Mouse (Mus musculus) thymus, postnatal 36 days (tissue): Measurements from ENCODE around the gene Zdhhc21.

Experiments
- DNase-seq, 2 experiments: peaks; one replicate each; pipeline ENCODE4 v3.0.0; 2022; ENCODE audit warnings: mixed read lengths in 2 of 2

Zdhhc21 gene

DNA sequence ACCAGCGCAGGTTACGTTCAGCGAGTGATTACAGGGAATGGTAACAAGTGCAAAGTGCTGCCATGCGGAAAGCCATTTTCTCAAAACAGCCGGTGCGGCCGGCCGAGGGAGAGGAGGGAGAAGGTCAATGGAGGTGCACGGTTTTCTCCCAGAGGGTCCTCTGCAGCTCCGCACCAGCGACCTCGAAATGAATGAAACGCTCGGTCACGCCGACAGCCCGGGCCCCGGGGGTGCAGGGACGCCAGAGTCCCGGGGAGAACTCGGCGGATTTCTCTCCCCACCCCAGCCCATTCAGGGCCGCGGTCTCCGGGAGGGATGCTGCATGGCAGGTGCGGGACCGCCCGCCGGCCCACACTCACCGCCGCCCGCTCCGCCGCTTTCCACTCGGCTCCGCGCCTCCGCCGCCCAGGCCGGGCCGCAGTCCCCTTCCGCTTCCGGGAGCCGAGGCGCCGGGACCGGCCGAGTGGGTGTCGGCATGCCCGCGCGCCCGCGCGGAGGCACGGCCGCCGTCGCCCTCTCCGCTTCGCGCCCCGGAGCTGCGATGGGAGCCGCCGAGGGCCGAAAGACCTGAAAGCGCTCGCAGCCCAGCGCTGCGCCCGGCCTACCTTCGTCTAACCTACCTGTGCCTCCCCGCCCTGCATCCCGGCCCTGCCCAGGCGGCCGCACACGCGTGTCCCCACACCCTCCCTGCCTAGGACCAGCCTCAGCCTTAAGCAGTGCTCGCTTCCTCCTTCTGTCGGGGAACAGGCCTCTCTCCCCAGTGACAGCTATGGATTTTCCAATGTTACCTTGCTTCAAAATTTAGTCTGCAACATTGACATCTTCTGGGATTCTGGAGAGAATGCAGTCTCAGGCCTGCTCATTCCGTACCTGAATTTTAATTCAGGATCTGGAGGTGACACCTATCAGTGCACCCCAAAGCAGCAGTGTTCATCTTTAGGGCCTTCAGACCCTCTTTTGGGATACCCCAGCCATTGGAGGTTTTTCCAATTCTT lies at the start of gene Zdhhc21:
TSS of gene Zdhhc21 (minus strand) at position 828 of the 995 bp plus-strand sequence.
- peak; percentile 81 to 84 for DNase-seq

DNA sequence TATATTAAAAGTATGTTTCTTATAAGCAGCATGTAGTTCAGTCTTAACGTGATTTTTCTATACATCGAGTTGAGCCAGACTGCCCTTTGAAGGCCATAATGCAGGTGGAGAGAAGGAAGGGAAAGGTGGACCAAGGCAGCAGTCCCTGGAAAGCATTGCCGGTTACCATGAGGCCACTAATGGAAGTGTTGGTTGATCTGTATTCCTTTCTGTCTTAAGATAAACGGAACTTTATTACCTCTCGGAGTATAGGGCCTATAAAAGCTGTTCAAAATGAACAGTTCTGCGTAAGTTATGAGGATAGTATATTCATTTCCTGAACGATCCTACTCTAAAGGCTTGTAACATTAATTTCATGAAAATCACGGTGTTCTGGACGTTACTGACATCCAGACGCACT lies 35.5 kb upstream of the Zdhhc21 start:
- no peak for DNase-seq

DNA sequence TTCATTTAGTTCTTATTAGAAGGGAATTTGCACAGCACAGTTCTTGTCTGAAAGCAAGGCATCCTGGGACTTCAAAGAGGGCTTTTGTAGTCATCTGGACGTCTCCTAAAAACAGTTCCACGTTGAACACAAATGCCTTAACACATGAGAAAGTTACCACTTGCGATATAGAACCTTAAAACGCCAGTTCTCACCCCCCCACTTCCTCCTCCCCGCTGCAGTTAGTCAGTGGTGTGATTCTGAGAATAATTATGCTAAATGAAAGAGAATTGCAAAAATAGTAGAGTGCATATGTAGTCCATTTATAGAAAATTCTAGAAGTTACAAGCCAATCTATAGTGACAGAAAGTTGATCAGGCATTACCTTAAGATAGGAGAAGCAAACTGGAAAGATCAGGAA lies 32.5 kb upstream of the Zdhhc21 start:
- DNase-seq, result no peak

DNA sequence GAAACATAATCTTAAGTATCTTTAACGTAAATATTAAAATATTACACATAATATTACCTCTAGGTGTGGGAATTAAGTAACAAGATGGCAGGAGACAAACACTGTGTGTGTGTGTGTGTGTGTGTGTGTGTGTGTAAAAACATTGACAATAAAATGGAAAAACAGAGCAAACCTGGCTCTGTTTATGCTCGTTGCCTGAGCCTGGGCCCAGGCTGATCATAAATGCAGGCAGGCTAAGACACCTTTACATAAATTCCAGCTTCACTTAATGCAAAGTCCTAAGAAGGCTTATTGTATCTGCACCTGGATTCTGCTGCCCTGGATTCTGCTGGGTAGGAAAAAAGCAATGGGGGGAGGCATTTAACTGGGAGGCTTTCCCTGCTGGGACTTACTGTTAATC lies 31.8 kb upstream of the Zdhhc21 start:
- no peak for DNase-seq

DNA sequence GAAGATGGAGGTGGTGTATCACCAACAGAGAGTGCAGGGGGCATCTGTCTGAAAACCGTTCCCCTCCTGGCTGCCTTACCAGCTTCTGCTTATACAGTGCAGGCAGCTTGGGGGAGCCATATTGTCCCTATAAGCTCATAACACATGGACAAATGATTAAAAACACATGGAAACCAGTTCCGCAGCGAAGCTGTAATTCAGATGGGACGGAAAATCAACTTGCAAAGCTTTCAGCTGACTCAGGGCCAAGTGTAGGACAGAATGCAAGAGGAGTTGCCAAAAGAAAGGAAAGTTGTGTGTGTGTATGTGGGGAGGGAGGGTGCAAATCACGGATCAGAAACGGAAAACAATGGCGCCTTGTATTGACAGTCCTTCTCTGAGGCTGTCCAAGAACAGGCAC lies 31.3 kb upstream of the Zdhhc21 start:
- DNase-seq, result no peak

DNA sequence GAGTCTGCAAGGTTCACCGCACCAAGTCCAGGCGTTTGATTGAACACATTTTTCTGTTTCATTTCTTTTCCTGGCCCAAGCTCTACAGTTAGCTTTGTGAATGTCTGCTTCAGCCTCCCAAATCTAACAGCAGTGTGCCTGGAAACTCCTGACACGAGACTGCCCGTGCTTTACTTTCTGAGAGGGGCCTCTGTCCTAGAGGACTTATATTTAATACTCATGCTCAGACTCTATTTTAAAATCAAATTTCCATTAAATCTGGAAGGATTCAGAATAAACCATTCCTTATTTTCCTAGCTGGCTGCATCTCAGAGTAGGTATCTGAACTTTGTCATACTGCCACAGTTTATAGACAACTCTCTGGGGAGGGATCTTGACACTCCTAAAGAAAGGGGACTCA lies 30.8 kb upstream of the Zdhhc21 start:
- DNase-seq, result no peak

DNA sequence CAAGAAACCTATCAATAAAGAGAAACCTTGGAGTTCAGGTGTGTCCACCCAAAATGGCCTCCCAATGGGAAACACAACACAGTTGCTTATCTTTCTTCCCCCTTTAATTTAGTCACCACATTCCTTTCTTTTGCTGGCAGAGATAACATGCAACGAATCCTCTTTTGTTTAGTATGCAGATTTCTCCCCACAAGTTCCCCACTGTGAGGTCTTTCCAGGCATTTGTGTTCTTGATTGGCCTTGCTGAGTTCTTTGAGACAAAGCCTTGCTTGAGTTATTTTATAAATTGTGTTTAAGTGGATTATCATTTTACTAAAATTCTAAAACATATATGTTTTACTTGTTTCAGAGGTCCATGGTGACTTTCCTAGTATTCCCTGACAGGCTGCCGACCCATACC lies 26.4 kb upstream of the Zdhhc21 start:
- DNase-seq, result no peak

DNA sequence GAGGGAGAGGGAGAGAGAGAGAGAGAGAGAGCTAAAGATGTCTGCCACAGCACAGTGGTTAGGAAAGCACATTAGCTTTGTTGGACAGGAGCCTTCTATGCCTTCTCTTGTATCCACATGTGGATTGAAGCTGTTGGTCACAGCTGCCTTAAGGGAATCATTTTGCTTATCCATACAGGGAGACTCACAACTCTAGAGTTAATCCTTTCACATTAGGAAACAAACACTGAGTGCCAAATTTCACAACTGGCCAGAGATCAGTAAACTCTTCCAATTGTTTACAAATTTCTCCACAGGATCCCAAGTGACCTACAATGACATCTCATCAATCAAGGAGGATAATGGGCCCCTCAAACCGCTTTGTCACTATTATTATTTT lies 25.8 kb upstream of the Zdhhc21 start:
- no peak for DNase-seq

DNA sequence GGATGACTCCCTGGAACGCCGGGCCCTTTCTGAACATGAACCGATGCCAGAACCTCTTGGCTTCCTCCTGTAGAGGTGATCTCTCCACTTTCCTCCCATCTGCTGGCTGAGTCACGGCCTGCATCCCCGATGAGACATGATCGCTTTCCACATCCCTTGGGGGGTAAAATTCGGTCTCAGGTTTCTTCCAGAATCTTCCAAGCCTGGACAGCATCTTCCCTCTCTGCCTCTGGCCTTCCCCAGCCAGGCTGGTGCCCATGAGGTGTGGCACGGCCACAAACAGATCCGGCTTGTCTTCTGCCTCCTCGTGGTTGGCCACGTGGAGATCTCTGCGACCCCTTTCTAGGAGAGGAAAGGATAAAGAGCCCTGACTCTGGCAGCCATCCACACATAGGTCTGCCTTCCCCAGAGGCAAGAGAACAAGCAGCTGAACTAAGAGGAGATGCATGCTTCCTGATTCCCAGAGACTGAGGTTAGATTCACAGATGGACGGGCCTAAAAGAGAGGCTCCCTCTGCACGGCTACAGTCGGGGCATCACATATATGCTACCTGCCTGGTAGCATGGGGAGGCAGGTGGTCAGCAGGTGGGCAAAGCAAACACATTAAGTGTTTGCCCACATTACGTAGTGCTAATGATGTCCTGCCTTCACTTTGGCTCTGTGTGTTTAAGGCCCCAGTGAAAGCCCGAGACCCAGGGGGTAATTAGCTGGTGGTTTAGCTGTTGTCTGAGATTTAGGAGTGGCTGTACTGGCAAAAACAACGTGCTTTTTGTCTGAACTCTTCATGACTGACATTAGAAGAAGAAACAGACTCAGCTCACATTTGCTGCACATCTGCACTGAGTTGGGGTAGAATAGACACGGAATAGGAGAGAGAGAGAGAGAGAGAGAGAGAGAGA lies 25.1 kb upstream of the Zdhhc21 start, which contains the start of gene Cer1:
TSS of gene Cer1 (minus strand) at position 513 of the 899 bp plus-strand sequence.
- DNase-seq, result no peak

DNA sequence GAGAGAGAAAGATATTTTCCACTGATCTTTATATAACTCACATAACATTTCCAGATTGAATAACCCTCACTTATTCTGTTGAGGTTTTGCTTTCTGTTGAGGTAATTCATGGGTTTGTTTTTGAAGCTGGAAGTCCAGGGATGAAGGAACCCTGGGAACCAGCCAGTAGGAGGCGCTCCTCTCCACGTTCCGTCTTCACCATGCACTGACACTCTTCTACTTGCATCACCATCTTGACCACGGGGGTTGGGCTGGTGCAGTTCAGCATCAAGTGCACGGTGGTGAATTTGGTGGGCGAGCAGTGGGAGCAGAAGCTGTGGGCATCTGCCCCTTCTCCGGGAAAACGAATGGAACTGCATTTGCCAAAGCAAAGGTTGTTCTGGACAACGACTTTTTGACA lies 22.7 kb upstream of the Zdhhc21 start:
- no peak for DNase-seq

DNA sequence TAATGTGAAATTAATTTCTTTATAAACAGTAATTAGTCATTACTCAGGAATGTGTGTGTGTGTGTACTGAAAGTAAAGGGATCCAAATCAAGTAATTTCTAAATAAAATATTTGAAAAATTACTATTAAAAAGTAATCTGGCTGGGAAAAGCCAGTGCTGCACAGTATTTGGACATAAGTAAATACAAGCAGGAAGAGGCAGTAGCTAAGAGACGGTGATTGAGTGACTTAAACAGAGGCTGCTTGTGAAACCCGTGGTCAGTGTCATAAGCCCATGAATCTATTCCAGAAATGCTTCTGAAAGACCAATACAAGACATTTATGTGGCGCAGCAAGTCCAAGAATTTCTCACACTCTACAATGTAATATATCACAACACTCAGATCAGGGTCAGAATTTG lies 21.6 kb upstream of the Zdhhc21 start:
- no peak for DNase-seq

DNA sequence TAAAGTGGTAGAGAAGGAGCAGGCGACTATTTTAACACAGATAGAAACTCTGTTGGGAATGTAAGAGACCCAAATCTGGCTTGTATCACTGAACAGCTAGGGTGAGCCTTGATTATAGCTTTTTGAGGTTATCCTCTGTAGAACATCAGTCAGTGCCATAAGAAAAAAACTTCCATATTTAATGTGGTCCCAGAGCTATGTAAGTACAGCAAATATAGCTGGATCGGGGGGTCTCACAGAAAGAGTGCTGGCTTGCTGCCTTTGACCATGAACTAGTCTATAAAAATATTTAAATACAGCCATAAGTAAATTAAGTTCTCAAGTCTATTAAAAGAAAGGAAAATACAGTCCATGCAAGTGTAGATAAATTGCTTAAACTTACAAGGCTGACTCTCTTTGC lies 20.5 kb upstream of the Zdhhc21 start:
- DNase-seq, result no peak

DNA sequence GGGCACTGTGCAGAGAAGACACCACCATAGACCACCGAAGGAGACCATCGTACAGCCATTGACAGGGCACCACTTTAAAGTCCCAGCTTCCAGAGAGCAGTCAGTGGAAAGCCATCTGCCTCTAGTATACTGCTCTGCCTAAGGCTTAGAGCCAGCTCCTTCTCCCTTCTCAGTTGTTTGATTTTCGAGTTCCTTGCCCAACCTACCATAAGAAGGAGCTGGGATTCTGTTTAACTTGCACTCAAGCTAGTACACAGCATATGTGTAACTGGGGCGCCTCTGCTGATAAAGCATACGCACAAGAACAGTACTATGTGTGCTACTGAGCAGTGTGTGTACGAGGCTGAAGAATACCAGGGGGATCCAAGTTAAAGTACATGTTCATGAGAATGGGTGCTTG lies 19.4 kb upstream of the Zdhhc21 start:
- no peak for DNase-seq

DNA sequence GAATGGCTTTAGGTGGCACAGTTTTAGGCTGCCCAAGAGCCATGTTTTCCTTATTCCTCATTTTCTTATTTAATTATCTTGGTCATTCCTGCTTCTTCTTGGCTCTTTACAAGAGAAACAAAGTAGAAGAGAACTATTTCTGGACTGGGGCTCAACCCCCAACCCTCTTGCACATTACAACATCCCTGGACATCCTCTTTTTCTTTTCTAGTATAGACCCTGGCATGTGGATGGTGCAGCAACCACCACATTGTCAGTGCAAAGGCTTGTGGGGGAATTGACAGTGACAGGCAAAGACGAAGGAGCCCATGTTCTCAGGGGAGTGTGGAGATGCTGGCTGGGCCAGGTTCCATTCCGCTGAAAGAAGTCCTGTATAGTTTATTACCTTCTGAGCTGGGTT lies 16.9 kb upstream of the Zdhhc21 start:
- DNase-seq, result no peak

DNA sequence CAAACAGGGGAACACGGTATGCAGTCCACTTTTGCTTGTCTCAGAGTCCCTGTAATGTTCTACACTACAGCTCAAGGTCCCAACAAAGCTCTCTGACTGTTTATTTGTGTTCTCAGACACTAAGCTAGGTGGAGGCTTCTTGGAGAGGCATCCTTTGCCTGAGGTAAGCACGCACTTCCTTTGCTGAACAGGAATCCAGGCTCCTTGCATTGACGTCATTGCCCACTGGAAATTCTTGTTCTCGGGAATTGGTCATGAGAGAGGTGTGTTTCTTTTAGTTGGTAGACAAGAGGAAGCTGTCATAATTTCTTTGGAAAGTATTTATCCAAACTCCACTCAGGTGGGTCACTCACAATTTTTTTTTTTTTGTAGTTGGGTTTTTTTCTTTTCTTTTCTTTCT lies 15.8 kb upstream of the Zdhhc21 start:
- DNase-seq, result no peak

DNA sequence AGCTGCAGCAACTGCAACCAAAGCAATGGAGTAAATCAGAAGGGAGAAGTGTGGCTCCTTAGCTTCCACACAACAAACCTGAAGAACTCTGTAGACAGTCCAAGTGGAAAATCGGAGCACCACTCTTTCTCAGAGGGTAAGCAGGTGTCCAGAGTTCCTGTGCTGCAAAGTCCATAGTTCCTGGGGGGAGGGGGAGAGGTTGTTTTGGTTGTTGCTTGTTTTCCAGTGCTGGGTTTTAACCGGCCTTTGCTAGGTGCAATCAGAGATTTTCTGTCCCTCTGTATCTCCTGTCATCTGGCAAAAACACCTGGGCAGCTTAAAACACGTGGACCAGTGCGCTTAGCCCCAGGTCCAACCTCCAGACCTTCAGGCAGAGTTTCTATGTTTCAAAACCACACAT lies 15.0 kb upstream of the Zdhhc21 start:
- DNase-seq, result no peak

DNA sequence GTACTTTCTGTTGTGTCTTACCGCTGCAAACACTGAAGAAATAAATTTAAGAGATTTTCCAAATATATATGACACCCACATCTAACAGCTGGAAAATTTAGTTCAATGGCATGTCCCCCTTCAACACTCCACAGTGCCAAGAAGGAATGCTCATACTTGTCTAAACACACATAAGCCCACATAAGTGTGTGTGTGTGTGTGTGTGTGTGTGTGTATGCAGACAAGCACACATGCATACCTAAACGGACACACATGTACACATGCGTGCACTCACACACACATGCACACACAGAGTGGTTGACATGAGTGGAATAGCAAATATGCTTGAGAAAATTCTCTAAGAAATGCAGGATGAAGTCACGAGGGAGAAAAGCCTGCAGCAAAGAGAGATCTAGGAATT lies 12.8 kb upstream of the Zdhhc21 start:
- no peak for DNase-seq

DNA sequence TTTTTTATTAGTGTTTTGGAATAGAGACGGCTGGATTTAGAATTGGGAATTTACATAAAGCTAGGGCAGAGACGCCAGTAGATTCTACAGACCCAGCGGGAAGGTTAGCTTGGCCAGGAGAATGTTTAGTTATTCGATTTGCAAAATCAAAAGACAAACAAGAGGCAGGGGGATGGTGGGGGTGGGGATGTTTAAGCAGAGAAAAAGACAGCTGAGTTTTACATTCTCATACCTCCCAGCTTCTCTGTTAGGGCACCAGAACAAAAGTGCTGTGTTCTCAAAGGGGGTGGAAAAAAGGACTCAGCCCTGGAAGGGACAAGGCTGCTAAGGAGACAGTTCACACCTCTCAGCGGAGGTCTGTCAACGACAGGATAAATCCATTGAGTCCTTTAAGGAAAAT lies 12.4 kb upstream of the Zdhhc21 start:
- no peak for DNase-seq

DNA sequence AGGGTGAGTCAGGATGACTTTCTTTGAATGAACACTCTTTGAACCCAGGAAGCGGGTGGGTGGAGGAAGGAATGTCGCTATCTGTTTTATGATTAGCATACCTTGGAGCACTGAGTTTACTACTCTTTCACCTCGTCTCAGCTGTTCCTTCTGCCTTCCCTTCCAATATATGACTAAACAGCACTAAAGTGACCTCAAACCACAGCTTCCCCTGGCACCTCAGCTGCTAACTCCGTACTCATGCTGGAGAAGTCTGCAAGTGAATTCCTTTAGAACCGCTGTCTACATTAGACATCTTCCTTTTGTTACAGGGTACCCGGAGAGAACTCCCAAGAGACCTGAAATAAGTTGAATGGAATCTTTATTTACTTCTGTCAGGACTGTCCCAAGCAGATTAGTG lies 11.2 kb upstream of the Zdhhc21 start:
- DNase-seq, result no peak

DNA sequence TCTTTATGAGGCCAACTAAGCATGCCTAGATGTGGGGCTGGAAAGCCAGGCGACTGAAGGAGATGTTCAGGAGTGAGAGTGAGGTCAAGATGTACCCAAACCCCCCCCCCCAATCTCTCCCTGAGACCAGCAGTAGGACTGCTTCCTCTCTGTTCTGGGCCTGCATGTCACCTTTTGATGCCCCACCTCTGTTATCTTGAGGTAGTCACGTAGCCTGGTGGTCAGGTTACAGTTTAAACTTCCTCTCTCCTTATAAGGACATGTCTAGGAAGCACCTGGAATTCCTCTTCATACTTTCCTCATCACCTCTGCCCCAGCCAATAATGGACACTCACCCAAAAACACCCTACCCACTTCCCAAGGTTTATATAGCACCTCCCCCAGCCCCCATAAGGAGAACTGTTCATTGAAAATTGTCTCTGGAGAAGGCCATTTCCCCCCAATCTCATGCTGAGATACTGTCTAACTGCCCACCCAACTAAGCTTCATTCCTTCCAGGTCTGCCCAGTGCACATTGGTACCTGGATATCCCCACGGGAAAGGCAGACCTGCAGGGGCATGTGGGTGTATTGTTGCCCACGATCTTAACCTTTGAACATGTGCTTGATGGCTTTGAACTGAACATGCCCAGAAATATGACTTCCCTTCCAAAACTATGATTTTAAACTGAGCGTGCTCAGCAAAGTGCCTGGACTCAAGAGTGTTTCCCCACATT lies 8.1 kb upstream of the Zdhhc21 start:
- no peak for DNase-seq

DNA sequence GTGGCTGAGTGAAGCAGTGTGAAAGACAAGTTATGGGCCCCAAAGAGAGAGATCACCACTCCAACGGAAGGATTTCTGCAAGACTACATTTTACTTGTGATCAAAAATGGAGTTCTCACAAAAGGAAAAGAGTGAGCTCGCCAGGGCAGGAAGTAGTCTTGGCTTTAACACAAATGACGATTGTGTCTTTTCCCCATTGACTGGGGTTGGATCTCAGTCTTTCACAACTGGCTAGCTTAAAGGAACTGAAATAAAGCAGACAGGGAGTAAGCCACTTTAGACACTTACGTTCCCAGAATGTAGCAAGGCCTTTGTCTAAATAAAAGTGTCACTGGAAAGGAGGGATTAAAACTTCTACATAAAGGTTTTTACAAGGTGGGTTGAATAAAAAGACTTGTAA lies 7.4 kb upstream of the Zdhhc21 start:
- DNase-seq, result no peak

DNA sequence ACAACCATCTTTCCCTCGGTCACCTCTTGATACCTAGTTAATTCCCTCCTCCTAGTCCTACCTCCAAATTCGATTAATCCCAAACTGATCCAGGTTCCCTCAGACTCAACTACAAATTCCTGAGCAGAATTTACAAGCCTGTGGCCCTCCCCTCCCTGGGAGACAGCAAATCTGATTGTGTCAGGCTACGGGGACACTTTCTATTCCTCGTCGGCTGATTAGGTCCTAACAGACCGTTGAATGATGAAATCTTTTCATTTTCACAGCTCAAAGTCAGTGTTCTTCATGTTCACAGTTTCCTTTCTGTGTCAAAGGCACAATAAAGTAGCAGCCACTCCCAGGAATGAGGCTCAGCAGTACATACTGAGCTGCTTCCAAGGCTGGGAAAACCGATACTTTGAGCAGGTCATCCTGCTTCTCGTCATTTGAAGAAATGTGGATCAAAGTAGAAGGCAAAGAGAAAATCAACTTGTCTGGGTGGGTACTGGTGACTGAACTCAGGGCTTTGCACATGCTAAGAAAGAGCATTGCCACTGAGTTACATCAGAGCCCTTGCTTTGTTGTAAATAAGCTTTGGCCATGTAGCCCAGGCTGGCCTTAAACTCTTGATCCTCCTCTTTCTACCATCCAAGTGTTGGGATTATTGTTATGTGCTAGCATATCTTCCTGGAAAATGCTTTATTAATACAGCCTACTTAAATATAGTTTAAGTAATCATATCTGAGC lies 5.4 kb upstream of the Zdhhc21 start:
- no peak for DNase-seq
